Mouse (Mus musculus) T-helper 17 cell (primary cell): ENCODE results near the gene Hsdl2.

Experiments used
- in situ Hi-C, 2 experiments: fragments of 300-600 bp; cut with MboI, MseI; formaldehyde crosslinking; loops; 1 replicate in 1 of 2; 2 replicates in 1 of 2; pipeline ENCODE4 v1.15.1; 2025; ENCODE audit warnings: high pct_unique_total_duplicates in 2 of 2

Hsdl2 gene

GRCm38 (mm10) chr4:59581314-59582185 lies at the start of gene Hsdl2:
Gene Hsdl2, plus strand, starts transcription at chr4:59581563.
- in situ Hi-C loops, result no loop called here

GRCm38 (mm10) chr4:59533268-59533667 lies 48.1 kb upstream of the Hsdl2 start:
- in situ Hi-C loops, result no loop called here

GRCm38 (mm10) chr4:59535624-59536023 lies 45.7 kb upstream of the Hsdl2 start:
- in situ Hi-C loops, result no loop called here

GRCm38 (mm10) chr4:59536281-59536680 lies 45.1 kb upstream of the Hsdl2 start:
- in situ Hi-C loops, result no loop called here

- in situ Hi-C loops, result no loop called here
Measured at GRCm38 (mm10) chr4:59543006-59543405, 38.4 kb upstream of the Hsdl2 start.

GRCm38 (mm10) chr4:59544654-59545053 lies 36.7 kb upstream of the Hsdl2 start:
- in situ Hi-C loops, result no loop called here

GRCm38 (mm10) chr4:59546285-59547071 lies 34.9 kb upstream of the Hsdl2 start:
- in situ Hi-C loops, result no loop called here

- in situ Hi-C loops, result no loop called here
Measured at GRCm38 (mm10) chr4:59547136-59547889, 34.0 kb upstream of the Hsdl2 start.

GRCm38 (mm10) chr4:59548011-59548559 lies 33.3 kb upstream of the Hsdl2 start:
- in situ Hi-C loops, result no loop called here

GRCm38 (mm10) chr4:59548560-59549174 lies 32.7 kb upstream of the Hsdl2 start:
- in situ Hi-C loops, result no loop called here

GRCm38 (mm10) chr4:59549175-59549976 lies 32.0 kb upstream of the Hsdl2 start, which contains the start of gene Ptbp3:
Gene Ptbp3, minus strand, starts transcription at chr4:59549364.
- in situ Hi-C loops, result no loop called here

GRCm38 (mm10) chr4:59549977-59550560 lies 31.3 kb upstream of the Hsdl2 start:
- in situ Hi-C loops, result loop anchor here (5.0 to 10.0 kb wide), 2 partner anchors 353 to 355 kb away; no protein-coding TSS in a partner anchor

- in situ Hi-C loops, result loop anchor here (5.0 to 10.0 kb wide), 2 partner anchors 355 to 357 kb away; no protein-coding TSS in a partner anchor
Measured at GRCm38 (mm10) chr4:59551901-59552300, 29.5 kb upstream of the Hsdl2 start.

GRCm38 (mm10) chr4:59552835-59553234 lies 28.5 kb upstream of the Hsdl2 start:
- in situ Hi-C loops, result loop anchor here (5.0 to 10.0 kb wide), 2 partner anchors 356 to 358 kb away; no protein-coding TSS in a partner anchor

GRCm38 (mm10) chr4:59553576-59553975 lies 27.8 kb upstream of the Hsdl2 start:
- in situ Hi-C loops, result loop anchor here (5.0 to 10.0 kb wide), 2 partner anchors 356 to 359 kb away; no protein-coding TSS in a partner anchor

- in situ Hi-C loops, result loop anchor here in 1 of 2 experiments (10.0 kb wide), 1 partner anchor 360 kb away; no protein-coding TSS in a partner anchor
Measured at GRCm38 (mm10) chr4:59555177-59555576, 26.2 kb upstream of the Hsdl2 start.

- in situ Hi-C loops, result loop anchor here in 1 of 2 experiments (10.0 kb wide), 1 partner anchor 363 kb away; no protein-coding TSS in a partner anchor
Measured at GRCm38 (mm10) chr4:59557343-59557742, 24.0 kb upstream of the Hsdl2 start.

GRCm38 (mm10) chr4:59558096-59558720 lies 23.2 kb upstream of the Hsdl2 start:
- in situ Hi-C loops, result loop anchor here in 1 of 2 experiments (10.0 kb wide), 1 partner anchor 363 kb away; no protein-coding TSS in a partner anchor

GRCm38 (mm10) chr4:59560141-59560540 lies 21.2 kb upstream of the Hsdl2 start:
- in situ Hi-C loops, result no loop called here
